ENCODE assay signal across 12 mouse cellular contexts in genomic region chr12:71258196-71258920, GRCm38 (mm10). TPM values are rescaled to one million over a fixed set of nuclear protein-coding genes. Genes with fewer than 3 reads are reported as not detected.
DNase-seq lines count a peak whose midpoint lies in the region; ATAC-seq and TF ChIP-seq lines count a peak whose summit lies in the region.
"Had no signal": no experiment of that assay in that cellular context is flagged by ENCODE, and none has a peak within 500 bp of the region (broad histone marks: within the 10 kb centered on the region; RNA-seq: fewer than 3 reads in every experiment).

No protein-coding gene starts in this region.

- peak; percentile 60 for ATAC-seq in lung, postnatal 0 days
- ATAC-seq: midbrain, embryonic 16.5 days had no signal

- H3K36me3 ChIP-seq in heart, embryonic 10.5 days, result peaks cover 2% of the 10 kb centered on the region; the same call in 1 of the 2 replicates
- no peaks in the 10 kb centered on the region for H3K36me3 ChIP-seq in lung, postnatal 0 days (ENCODE audit: insufficient read depth, low read length)

- H3K27me3 ChIP-seq in heart, embryonic 10.5 days (ENCODE audit: insufficient read depth, poor library complexity, severe bottlenecking), result no peaks in the 10 kb centered on the region
- no peaks in the 10 kb centered on the region for H3K27me3 ChIP-seq in lung, postnatal 0 days (replicated peaks; ENCODE audit: insufficient read depth, low read length)

- no peaks in the 10 kb centered on the region for H3K9me3 ChIP-seq in heart, embryonic 10.5 days
- H3K9me3 ChIP-seq in lung, postnatal 0 days (ENCODE audit: low read length), result 0 out of 2 replicates have a peak, but pooled peaks cover 5% of the 10 kb centered on the region

- peak overlapping the region; percentile 56; the same call in 1 of the 2 replicates for H3K27ac ChIP-seq in heart, embryonic 10.5 days
- H3K27ac ChIP-seq in lung, postnatal 0 days (ENCODE audit: low read length), result no peak overlapping the region

- TF ChIP-seq EP300 in lung, postnatal 0 days (IDR thresholded peaks at IDR 0.05), result no peak

- H3K4me3 ChIP-seq in heart, embryonic 10.5 days, result no peak overlapping the region
- no peak overlapping the region for H3K4me3 ChIP-seq in lung, postnatal 0 days (ENCODE audit: low read depth, low read length)

- H3K9ac ChIP-seq in lung, postnatal 0 days (replicated peaks; ENCODE audit: low read depth), result no peak overlapping the region

- no peak for DNase-seq in heart, embryonic 10.5 days (ENCODE audit: low spot score)
- DNase-seq in heart, adult 8-10 months (ENCODE audit: low spot score), result no peak
- DNase-seq in lung, postnatal 0 days (ENCODE audit: low spot score), result peak; percentile 46
- DNase-seq in lung, adult 18-20 months, result no peak
- DNase-seq in forelimb bud, embryonic 11.5 days (ENCODE audit: low read depth, low spot score), result peak; percentile 89
- DNase-seq in yolk sac, embryonic 10.5 days (ENCODE audit: low spot score), result peak; percentile 45
- DNase-seq in left cerebral cortex, adult 18-20 months (ENCODE audit: low spot score in 2 of 2), result no peak
- DNase-seq in gastrocnemius, postnatal 10 days, result no peak
- DNase-seq: heart, postnatal 14 days; lung, postnatal 10 days; thymus, postnatal 36 days had no signal

- TF ChIP-seq CTCF in lung, postnatal 0 days (IDR thresholded peaks at IDR 0.05), result 0 out of 2 replicates have a peak, but pooled peaks have one; percentile 4

- WGBS in heart, embryonic 10.5 days, result 51% methylated on average over 18 of the region's 18 CpGs
- 18% methylated on average over 18 of the region's 18 CpGs for WGBS in lung, postnatal 0 days

- peaks cover 7% of the 10 kb centered on the region; the same call in 1 of the 2 replicates for H3K4me1 ChIP-seq in heart, embryonic 10.5 days
- no peaks in the 10 kb centered on the region for H3K4me1 ChIP-seq in lung, postnatal 0 days (ENCODE audit: insufficient read depth, low read depth, low read length)

- H3K4me2 ChIP-seq in lung, postnatal 0 days (replicated peaks; ENCODE audit: low read depth, low read length), result 0 out of 2 replicates have a peak overlapping the region, but pooled peaks have one; percentile 3

RNA-seq across cellular contexts. Expression of gene Dact1, which starts 51.3 kb away (rescaled TPM):
- 9.4 and 25.3 TPM in 2 replicates for polyA plus RNA-seq in heart, embryonic 10.5 days (2016; fragmentation: Nextera tagmentation; extraction: Ambion mirVana)
- 1 to 10 TPM; 2.5 to 4.5 (median 3.6) TPM for total RNA-seq in heart, adult 8-10 months (2022)
- 4.0 and 5.5 TPM in 2 replicates for polyA plus RNA-seq in lung, postnatal 0 days (2015; fragmentation: Nextera tagmentation; extraction: Ambion mirVana)
- 10 to 100 TPM in 1 of 2 experiments, 1 to 10 TPM in 1; 9.4 to 10.6 TPM for total RNA-seq in left cerebral cortex, adult 18-20 months (2021)
- total RNA-seq in gastrocnemius, postnatal 10 days (2021), result 10 to 100 TPM; 13.1 to 20.5 TPM

Comparison
In these comparisons a context has a peak if more than half of its experiments do, and no peak if none do; other contexts are left out.
1. DNase-seq: peak in lung, postnatal 0 days (single experiment), forelimb bud, embryonic 11.5 days (single experiment) and yolk sac, embryonic 10.5 days (single experiment); none in heart, embryonic 10.5 days (single experiment), heart, adult 8-10 months (single experiment), lung, adult 18-20 months (0 of 2), left cerebral cortex, adult 18-20 months (0 of 2) and gastrocnemius, postnatal 10 days (single experiment).